Mouse (Mus musculus) forebrain, embryonic 11.5 days (tissue): ENCODE measurements around the gene Cfap221. TPM values are rescaled to one million over a fixed set of nuclear protein-coding genes. Genes with fewer than 3 reads are reported as not detected.

Source experiments
- ATAC-seq: fragments of 200-750 bp; cut with Nextera tagmentation; replicated peaks from 2 replicates; pipeline ENCODE4 v1.8.0; 2017; ENCODE audit warnings: moderate TSS enrichment; ENCODE audit not compliant: low FRiP score
- DNase-seq: peaks from one replicate; pipeline ENCODE4 v3.0.0-alpha.2; 2017; ENCODE audit warnings: low spot score
- H3K27ac ChIP-seq: fragments of 300-500 bp; sonication (generic); 2 replicates; pipeline ENCODE4 v1.5.1; 2014; ENCODE audit warnings: low read depth, low read length
- H3K27me3 ChIP-seq: fragments of 300-500 bp; sonication (generic); 2 replicates; pipeline ENCODE4 v1.6.1; 2014; ENCODE audit warnings: mild to moderate bottlenecking, low read length, mixed read lengths; ENCODE audit not compliant: control insufficient read depth, insufficient read depth
- H3K36me3 ChIP-seq: fragments of 300-500 bp; sonication (generic); 2 replicates; pipeline ENCODE4 v1.6.1; 2014; ENCODE audit warnings: mild to moderate bottlenecking, low read length, moderate library complexity, mixed read lengths; ENCODE audit not compliant: control insufficient read depth, insufficient read depth
- H3K4me1 ChIP-seq: fragments of 300-500 bp; sonication (generic); replicated peaks from 2 replicates; pipeline ENCODE4 v1.6.1; 2014; ENCODE audit warnings: low read length, mixed read lengths; ENCODE audit not compliant: control insufficient read depth, insufficient read depth
- H3K4me2 ChIP-seq: fragments of 300-500 bp; sonication (generic); 2 replicates; pipeline ENCODE4 v1.6.1; 2014; ENCODE audit warnings: low read depth, mild to moderate bottlenecking, low read length, moderate library complexity, mixed read lengths; ENCODE audit not compliant: severe bottlenecking
- H3K4me3 ChIP-seq: fragments of 300-500 bp; sonication (generic); 2 replicates; pipeline ENCODE4 v1.5.1; 2014; ENCODE audit warnings: low read depth, low read length
- H3K9ac ChIP-seq: fragments of 300-500 bp; sonication (generic); 2 replicates; pipeline ENCODE4 v1.6.1; 2014; ENCODE audit warnings: low read length
- H3K9me3 ChIP-seq: fragments of 300-500 bp; sonication (generic); 2 replicates; pipeline ENCODE4 v1.6.1; 2016; ENCODE audit warnings: low read length, mixed read lengths; ENCODE audit not compliant: control insufficient read depth
- WGBS: fragments of 180-500 bp; shearing (Covaris S2); extraction: QIAGEN DNeasy Blood & Tissue Kit; methylation state at CpG from one replicate; pipeline ENCODE4 v1.1.7; 2014; 5-methylcytosine and 5-hydroxymethylcytosine counted together
- polyA plus RNA-seq: library from polyadenylated mRNA; unstranded; fragments of >200 nt; fragmentation: Nextera tagmentation; extraction: Ambion mirVana; gene quantifications from 2 replicates; pipeline ENCODE4 v1.2.1, GENCODE M21; 2014

Gene Cfap221
- polyA plus RNA-seq, 1 experiment from 2014 or later: 0.21 TPM

GRCm38 (mm10) chr1:119936861-119937260 is 60.2 kb downstream of the Cfap221 start:
- 29% methylated on average over 7 of the region's 7 CpGs for WGBS
- Histone ChIP-seq H3K4me3 (no peak overlapping the region), H3K9ac (no peak overlapping the region), H3K4me2 (no peak overlapping the region), H3K27me3 (no peaks in the 10 kb centered on the region), H3K36me3 (no peaks in the 10 kb centered on the region), H3K27ac (no peak overlapping the region), H3K4me1 (no peaks in the 10 kb centered on the region), H3K9me3 (no peaks in the 10 kb centered on the region)
- DNase-seq: no peak
- no peak for ATAC-seq

- no peak overlapping the region for H3K4me3 ChIP-seq
- DNase-seq (no peak), ATAC-seq (no peak)
- H3K9me3 ChIP-seq: no peaks in the 10 kb centered on the region
- no peaks in the 10 kb centered on the region for H3K36me3 ChIP-seq
- no peak overlapping the region for H3K27ac ChIP-seq
- no peak overlapping the region for H3K9ac ChIP-seq
- H3K4me2 ChIP-seq: no peak overlapping the region
- WGBS: 83% methylated on average over 4 of the region's 4 CpGs
- no peaks in the 10 kb centered on the region for H3K27me3 ChIP-seq
- H3K4me1 ChIP-seq: no peaks in the 10 kb centered on the region
Measured at GRCm38 (mm10) chr1:119931421-119932150, 65.4 kb downstream of the Cfap221 start.

- Histone ChIP-seq H3K4me2 (no peak overlapping the region), H3K27ac (no peak overlapping the region), H3K4me3 (no peak overlapping the region), H3K4me1 (no peaks in the 10 kb centered on the region), H3K36me3 (no peaks in the 10 kb centered on the region), H3K9me3 (no peaks in the 10 kb centered on the region), H3K9ac (no peak overlapping the region), H3K27me3 (no peaks in the 10 kb centered on the region)
- no peak for ATAC-seq
- DNase-seq: no peak
- 67% methylated on average over 1 of the region's 1 CpGs for WGBS
Measured at GRCm38 (mm10) chr1:119929715-119930114, 67.3 kb downstream of the Cfap221 start.

- H3K4me2 ChIP-seq: no peak overlapping the region
- no peak overlapping the region for H3K27ac ChIP-seq
- H3K4me1 ChIP-seq: no peaks in the 10 kb centered on the region
- H3K9ac ChIP-seq: no peak overlapping the region
- H3K36me3 ChIP-seq: no peaks in the 10 kb centered on the region
- no peak for ATAC-seq
- H3K4me3 ChIP-seq: no peak overlapping the region
- H3K27me3 ChIP-seq: no peaks in the 10 kb centered on the region
- peak; percentile 59 for DNase-seq
- no peaks in the 10 kb centered on the region for H3K9me3 ChIP-seq
- 59% methylated on average over 4 of the region's 4 CpGs for WGBS
Measured at GRCm38 (mm10) chr1:119919299-119919698, 77.7 kb downstream of the Cfap221 start.

GRCm38 (mm10) chr1:119916823-119917371 is 80.1 kb downstream of the Cfap221 start:
- Histone ChIP-seq H3K36me3 (no peaks in the 10 kb centered on the region), H3K9me3 (no peaks in the 10 kb centered on the region), H3K4me1 (no peaks in the 10 kb centered on the region), H3K27ac (no peak overlapping the region), H3K4me3 (no peak overlapping the region), H3K27me3 (no peaks in the 10 kb centered on the region), H3K9ac (no peak overlapping the region), H3K4me2 (no peak overlapping the region)
- 91% methylated on average over 5 of the region's 5 CpGs for WGBS
- DNase-seq (no peak), ATAC-seq (no peak)

GRCm38 (mm10) chr1:119912953-119913814 is 83.8 kb downstream of the Cfap221 start, which contains the start of gene Tmem177:
Gene Tmem177 (minus strand): TSS chr1:119913208.
- Histone ChIP-seq H3K36me3 (no peaks in the 10 kb centered on the region), H3K4me3 (peak within 1 kb of the TSS; percentile 48), H3K27ac (no peak within 1 kb of the TSS), H3K27me3 (no peaks in the 10 kb centered on the region), H3K4me1 (no peaks in the 10 kb centered on the region), H3K4me2 (peak within 1 kb of the TSS; percentile 70), H3K9me3 (no peaks in the 10 kb centered on the region), H3K9ac (peak within 1 kb of the TSS; percentile 68)
- 13% methylated on average over 42 of the region's 42 CpGs for WGBS
- DNase-seq (peak; percentile 96), ATAC-seq (peak; percentile 98)

GRCm38 (mm10) chr1:119907206-119907748 is 89.8 kb downstream of the Cfap221 start:
- ATAC-seq (no peak), DNase-seq (no peak)
- Histone ChIP-seq H3K4me1 (no peaks in the 10 kb centered on the region), H3K36me3 (no peaks in the 10 kb centered on the region), H3K27me3 (no peaks in the 10 kb centered on the region), H3K4me2 (no peak overlapping the region), H3K27ac (no peak overlapping the region), H3K9me3 (no peaks in the 10 kb centered on the region), H3K4me3 (no peak overlapping the region), H3K9ac (no peak overlapping the region)
- 77% methylated on average over 2 of the region's 2 CpGs for WGBS

GRCm38 (mm10) chr1:119903231-119903620 is 93.8 kb downstream of the Cfap221 start:
- 82% methylated on average over 6 of the region's 6 CpGs for WGBS
- no peak overlapping the region for H3K4me3 ChIP-seq

More at GRCm38 (mm10) chr1:119903231-119903620, 93.8 kb downstream of the Cfap221 start:
- H3K4me2 ChIP-seq: no peak overlapping the region
- no peak overlapping the region for H3K27ac ChIP-seq
- DNase-seq (no peak), ATAC-seq (no peak)
- no peaks in the 10 kb centered on the region for H3K9me3 ChIP-seq
- no peaks in the 10 kb centered on the region for H3K4me1 ChIP-seq
- H3K9ac ChIP-seq: no peak overlapping the region
- H3K27me3 ChIP-seq: no peaks in the 10 kb centered on the region
- H3K36me3 ChIP-seq: no peaks in the 10 kb centered on the region
